Mouse (Mus musculus): Measurements from ENCODE around the gene Zfp292. TPM values are rescaled to one million over a fixed set of nuclear protein-coding genes. Genes with fewer than 3 reads are reported as not detected.

Gene Zfp292
- polyA plus RNA-seq, 1 experiment from 2014 or later, result 16.8 TPM

DNA sequence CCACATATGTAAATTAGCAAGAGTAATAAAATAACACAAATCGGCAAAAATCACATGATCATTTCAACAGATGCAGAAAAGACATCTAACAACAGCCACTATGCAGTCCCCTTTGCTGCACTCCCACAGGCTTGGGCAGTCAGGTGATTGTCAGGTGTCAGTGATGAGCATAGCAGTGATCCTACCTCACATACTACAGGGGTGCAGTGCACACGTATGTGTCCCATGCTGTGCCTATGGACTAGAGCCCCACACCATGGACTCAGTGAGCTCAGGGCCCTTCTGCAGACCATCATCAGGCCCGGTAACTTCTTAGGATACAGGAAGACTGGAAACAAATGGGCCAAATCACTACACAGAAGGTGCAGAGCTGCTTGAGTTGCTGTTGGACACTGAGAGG, 39.9 kb downstream of the Zfp292 start:
- peaks cover 5% of the 10 kb centered on the region; the same call in 1 of the 2 replicates for H3K4me1 ChIP-seq (replicated peaks)
- no peak overlapping the region for H3K9ac ChIP-seq
- 0 out of 2 replicates have a peak, but pooled peaks have one; percentile 24 for ATAC-seq
- H3K4me2 ChIP-seq (replicated peaks), result no peak overlapping the region
- H3K36me3 ChIP-seq, result 0 out of 2 replicates have a peak, but pooled peaks cover 4% of the 10 kb centered on the region
- H3K4me3 ChIP-seq (replicated peaks), result no peak overlapping the region
- no peak overlapping the region for H3K27ac ChIP-seq
- 84% methylated on average over 3 of the region's 3 CpGs for WGBS
- H3K9me3 ChIP-seq, result no peaks in the 10 kb centered on the region
- H3K27me3 ChIP-seq (replicated peaks), result no peaks in the 10 kb centered on the region

DNA sequence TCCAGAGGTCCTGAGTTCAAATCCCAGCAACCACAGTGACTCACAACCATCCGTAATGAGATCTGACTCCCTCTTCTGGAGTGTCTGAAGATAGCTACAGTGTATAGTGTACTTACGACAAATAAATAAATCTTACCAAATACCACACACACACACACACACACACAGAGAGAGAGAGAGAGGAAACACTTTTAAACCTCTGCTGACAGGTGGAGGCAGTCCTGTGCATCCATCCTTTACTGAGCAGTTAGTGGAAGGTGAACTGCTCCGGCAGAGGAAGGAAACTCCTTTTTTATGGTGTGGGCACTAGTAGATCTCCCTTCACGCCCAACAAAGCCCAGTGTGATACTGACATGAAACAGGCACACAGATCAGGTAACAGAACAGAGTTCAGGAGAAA, 51.3 kb downstream of the Zfp292 start:
- Histone ChIP-seq H3K9me3 (no peaks in the 10 kb centered on the region), H3K4me1 (replicated peaks) (no peaks in the 10 kb centered on the region), H3K4me3 (replicated peaks) (no peak overlapping the region), H3K27me3 (replicated peaks) (no peaks in the 10 kb centered on the region), H3K9ac (no peak overlapping the region), H3K36me3 (no peaks in the 10 kb centered on the region), H3K27ac (no peak overlapping the region), H3K4me2 (replicated peaks) (no peak overlapping the region)
- 83% methylated on average over 4 of the region's 4 CpGs for WGBS
- no peak for ATAC-seq

DNA sequence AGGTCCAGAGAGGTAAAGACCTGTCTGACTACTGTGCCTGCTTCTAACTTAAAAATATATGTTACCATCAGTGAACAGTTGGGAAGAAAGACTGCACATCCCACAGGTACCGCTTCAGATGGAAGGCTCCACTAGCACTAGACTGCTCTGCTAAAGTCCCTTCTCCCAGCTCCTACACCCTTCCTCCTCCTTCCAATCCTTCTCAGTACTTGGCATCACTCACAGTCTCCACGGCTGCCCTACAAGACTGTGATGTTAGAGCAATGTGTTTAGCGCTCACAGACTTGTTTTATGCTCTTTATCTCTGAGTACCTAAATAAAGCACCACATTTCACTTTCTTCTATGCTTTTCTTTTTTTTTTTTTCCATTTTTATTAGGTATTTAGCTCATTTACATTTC, 53.3 kb downstream of the Zfp292 start:
- H3K4me3 ChIP-seq (replicated peaks), result no peak overlapping the region
- no peak overlapping the region for H3K9ac ChIP-seq
- H3K27me3 ChIP-seq (replicated peaks), result no peaks in the 10 kb centered on the region
- WGBS, result 96% methylated on average over 3 of the region's 3 CpGs
- H3K4me2 ChIP-seq (replicated peaks), result no peak overlapping the region
- H3K27ac ChIP-seq, result no peak overlapping the region
- H3K9me3 ChIP-seq, result no peaks in the 10 kb centered on the region
- H3K4me1 ChIP-seq (replicated peaks), result no peaks in the 10 kb centered on the region
- no peaks in the 10 kb centered on the region for H3K36me3 ChIP-seq
- ATAC-seq, result no peak

DNA sequence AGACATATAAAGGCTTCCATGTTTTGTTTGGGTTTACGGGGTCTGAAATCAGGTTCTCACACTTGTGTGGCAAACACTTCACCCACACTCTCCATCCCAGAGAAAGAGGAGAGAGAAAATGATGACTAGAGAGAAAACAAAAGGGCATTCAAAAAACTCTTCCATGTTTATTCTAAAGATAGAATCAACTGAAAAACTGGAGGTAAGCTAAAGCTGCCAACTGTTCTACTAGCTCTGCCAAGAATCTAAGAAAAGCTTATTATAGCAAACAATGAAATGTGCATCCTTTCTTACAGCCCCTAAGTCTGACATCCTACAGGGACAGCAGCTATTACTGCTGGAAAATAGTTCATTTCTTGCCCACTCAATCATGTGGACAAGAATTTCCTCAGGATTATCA, 58.9 kb downstream of the Zfp292 start:
- H3K27me3 ChIP-seq (replicated peaks), result no peaks in the 10 kb centered on the region
- H3K36me3 ChIP-seq, result peaks cover 4% of the 10 kb centered on the region; the same call in 1 of the 2 replicates
- no peak overlapping the region for H3K4me3 ChIP-seq (replicated peaks)
- H3K27ac ChIP-seq, result no peak overlapping the region
- H3K9me3 ChIP-seq, result no peaks in the 10 kb centered on the region
- no peaks in the 10 kb centered on the region for H3K4me1 ChIP-seq (replicated peaks)
- no peak overlapping the region for H3K4me2 ChIP-seq (replicated peaks)
- WGBS, result 91% methylated on average over 1 of the region's 1 CpGs
- no peak for ATAC-seq
- no peak overlapping the region for H3K9ac ChIP-seq

DNA sequence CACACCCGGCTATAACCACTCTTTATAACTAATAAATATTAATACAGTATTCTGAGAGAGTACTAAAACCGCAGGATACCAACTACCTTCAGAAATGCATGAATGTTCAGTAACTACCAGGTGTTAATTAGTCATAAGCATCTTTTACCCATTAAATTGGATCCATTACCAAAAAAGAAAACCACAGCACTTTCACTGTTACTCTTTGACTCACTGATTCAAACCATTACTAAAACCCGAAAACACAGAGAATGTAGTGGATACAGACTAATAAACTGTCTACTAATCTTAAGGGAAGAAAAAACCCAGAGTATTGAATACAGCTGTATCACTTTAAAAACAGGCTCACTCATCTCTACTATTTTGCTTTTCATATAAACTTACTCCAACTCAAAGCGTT, 62.9 kb downstream of the Zfp292 start:
- Histone ChIP-seq H3K4me1 (replicated peaks) (no peaks in the 10 kb centered on the region), H3K36me3 (peaks cover 10% of the 10 kb centered on the region), H3K9ac (no peak overlapping the region), H3K9me3 (no peaks in the 10 kb centered on the region), H3K4me3 (replicated peaks) (no peak overlapping the region), H3K4me2 (replicated peaks) (no peak overlapping the region), H3K27me3 (replicated peaks) (no peaks in the 10 kb centered on the region), H3K27ac (no peak overlapping the region)
- no peak for ATAC-seq
- WGBS, result 92% methylated on average over 4 of the region's 4 CpGs

- no peak overlapping the region for H3K9ac ChIP-seq
- H3K4me3 ChIP-seq (replicated peaks), result no peak overlapping the region
- H3K9me3 ChIP-seq, result no peaks in the 10 kb centered on the region
- no peaks in the 10 kb centered on the region for H3K27me3 ChIP-seq (replicated peaks)
- H3K36me3 ChIP-seq, result peaks cover 3% of the 10 kb centered on the region; the same call in 1 of the 2 replicates
- ATAC-seq, result no peak
- no peaks in the 10 kb centered on the region for H3K4me1 ChIP-seq (replicated peaks)
- no peak overlapping the region for H3K4me2 ChIP-seq (replicated peaks)
- H3K27ac ChIP-seq, result no peak overlapping the region
- 84% methylated on average over 14 of the region's 14 CpGs for WGBS
Measured at GRCm38 (mm10) chr4:34801166-34802034, 81.4 kb downstream of the Zfp292 start.

GRCm38 (mm10) chr4:34798005-34798404, 84.8 kb downstream of the Zfp292 start:
- H3K9ac ChIP-seq, result no peak overlapping the region
- no peak for ATAC-seq
- no peaks in the 10 kb centered on the region for H3K4me1 ChIP-seq (replicated peaks)
- no peak overlapping the region for H3K27ac ChIP-seq
- H3K4me3 ChIP-seq (replicated peaks), result no peak overlapping the region
- no peaks in the 10 kb centered on the region for H3K27me3 ChIP-seq (replicated peaks)
- H3K36me3 ChIP-seq, result no peaks in the 10 kb centered on the region
- no peak overlapping the region for H3K4me2 ChIP-seq (replicated peaks)
- H3K9me3 ChIP-seq, result no peaks in the 10 kb centered on the region
- 85% methylated on average over 2 of the region's 2 CpGs for WGBS

- Histone ChIP-seq H3K4me3 (replicated peaks) (no peak overlapping the region), H3K36me3 (no peaks in the 10 kb centered on the region), H3K9me3 (no peaks in the 10 kb centered on the region), H3K27me3 (replicated peaks) (no peaks in the 10 kb centered on the region), H3K4me1 (replicated peaks) (no peaks in the 10 kb centered on the region), H3K9ac (no peak overlapping the region), H3K27ac (no peak overlapping the region), H3K4me2 (replicated peaks) (no peak overlapping the region)
- no peak for ATAC-seq
- WGBS, result 63% methylated on average over 8 of the region's 8 CpGs
Measured at GRCm38 (mm10) chr4:34797294-34797983, 85.3 kb downstream of the Zfp292 start.

DNA sequence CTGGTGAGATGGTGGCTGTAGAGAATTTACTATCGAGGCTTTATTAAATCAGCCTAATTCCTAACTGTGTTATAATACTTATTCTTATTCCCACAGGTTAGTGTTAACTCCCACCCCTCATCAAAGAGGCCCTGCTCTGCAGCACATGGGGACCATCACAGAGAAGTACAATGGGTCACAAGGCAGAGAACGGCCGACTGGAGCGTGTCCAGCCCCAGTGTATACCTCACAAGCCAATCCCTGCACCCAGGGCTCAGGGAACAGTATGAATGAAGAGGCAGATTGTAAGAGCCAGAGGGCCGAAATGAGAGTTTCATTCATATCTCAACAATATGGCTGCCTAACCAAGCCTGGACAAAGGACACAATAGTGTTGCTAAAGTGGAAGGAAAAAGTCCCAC, 86.5 kb downstream of the Zfp292 start:
- no peak overlapping the region for H3K27ac ChIP-seq
- WGBS, result 83% methylated on average over 5 of the region's 5 CpGs
- H3K9me3 ChIP-seq, result no peaks in the 10 kb centered on the region
- no peak overlapping the region for H3K4me3 ChIP-seq (replicated peaks)
- no peak overlapping the region for H3K4me2 ChIP-seq (replicated peaks)
- no peaks in the 10 kb centered on the region for H3K27me3 ChIP-seq (replicated peaks)
- ATAC-seq, result no peak
- no peaks in the 10 kb centered on the region for H3K4me1 ChIP-seq (replicated peaks)
- H3K9ac ChIP-seq, result no peak overlapping the region
- H3K36me3 ChIP-seq, result no peaks in the 10 kb centered on the region

GRCm38 (mm10) chr4:34786476-34786875, 96.3 kb downstream of the Zfp292 start:
- Histone ChIP-seq H3K27ac (no peak overlapping the region), H3K4me3 (replicated peaks) (no peak overlapping the region), H3K27me3 (replicated peaks) (no peaks in the 10 kb centered on the region), H3K4me1 (replicated peaks) (no peaks in the 10 kb centered on the region), H3K36me3 (no peaks in the 10 kb centered on the region), H3K9me3 (no peaks in the 10 kb centered on the region), H3K9ac (no peak overlapping the region; the same call in 1 of the 2 replicates), H3K4me2 (replicated peaks) (no peak overlapping the region)
- ATAC-seq, result no peak
- WGBS, result 77% methylated on average over 3 of the region's 3 CpGs

GRCm38 (mm10) chr4:34785646-34786045, 97.1 kb downstream of the Zfp292 start:
- H3K36me3 ChIP-seq, result no peaks in the 10 kb centered on the region
- no peaks in the 10 kb centered on the region for H3K27me3 ChIP-seq (replicated peaks)
- no peak overlapping the region for H3K9ac ChIP-seq
- 69% methylated on average over 2 of the region's 2 CpGs for WGBS
- no peak overlapping the region for H3K4me3 ChIP-seq (replicated peaks)
- H3K27ac ChIP-seq, result no peak overlapping the region
- H3K4me2 ChIP-seq (replicated peaks), result no peak overlapping the region
- no peaks in the 10 kb centered on the region for H3K9me3 ChIP-seq
- no peak for ATAC-seq
- H3K4me1 ChIP-seq (replicated peaks), result no peaks in the 10 kb centered on the region

GRCm38 (mm10) chr4:34784865-34785264, 97.9 kb downstream of the Zfp292 start:
- Histone ChIP-seq H3K4me2 (replicated peaks) (no peak overlapping the region), H3K4me1 (replicated peaks) (no peaks in the 10 kb centered on the region), H3K4me3 (replicated peaks) (no peak overlapping the region), H3K27me3 (replicated peaks) (no peaks in the 10 kb centered on the region), H3K27ac (no peak overlapping the region), H3K36me3 (no peaks in the 10 kb centered on the region), H3K9me3 (no peaks in the 10 kb centered on the region), H3K9ac (no peak overlapping the region)
- WGBS, result 63% methylated on average over 5 of the region's 5 CpGs
- no peak for ATAC-seq

Measured in intestine, embryonic 15.5 days (tissue).